Mouse (Mus musculus): ENCODE measurements around the gene Lypd6.

GRCm38 (mm10) chr2:50084746-50085145, 18.5 kb downstream of the Lypd6 start:
- TF ChIP-seq EP300 (IDR thresholded peaks at IDR 0.05; ENCODE audit: low read depth) (no peak), CTCF (IDR thresholded peaks at IDR 0.05; ENCODE audit: low read depth) (no peak)

Measured in liver, postnatal 0 days (tissue).